Mouse (Mus musculus): Measurements from ENCODE around the gene Kctd19.

Kctd19 gene

GRCm38 (mm10) chr8:105355179-105356024 is 57.9 kb downstream of the Kctd19 start:
- peak; percentile 51 for DNase-seq

GRCm38 (mm10) chr8:105354549-105354948 is 58.8 kb downstream of the Kctd19 start:
- no peak for DNase-seq

DNA sequence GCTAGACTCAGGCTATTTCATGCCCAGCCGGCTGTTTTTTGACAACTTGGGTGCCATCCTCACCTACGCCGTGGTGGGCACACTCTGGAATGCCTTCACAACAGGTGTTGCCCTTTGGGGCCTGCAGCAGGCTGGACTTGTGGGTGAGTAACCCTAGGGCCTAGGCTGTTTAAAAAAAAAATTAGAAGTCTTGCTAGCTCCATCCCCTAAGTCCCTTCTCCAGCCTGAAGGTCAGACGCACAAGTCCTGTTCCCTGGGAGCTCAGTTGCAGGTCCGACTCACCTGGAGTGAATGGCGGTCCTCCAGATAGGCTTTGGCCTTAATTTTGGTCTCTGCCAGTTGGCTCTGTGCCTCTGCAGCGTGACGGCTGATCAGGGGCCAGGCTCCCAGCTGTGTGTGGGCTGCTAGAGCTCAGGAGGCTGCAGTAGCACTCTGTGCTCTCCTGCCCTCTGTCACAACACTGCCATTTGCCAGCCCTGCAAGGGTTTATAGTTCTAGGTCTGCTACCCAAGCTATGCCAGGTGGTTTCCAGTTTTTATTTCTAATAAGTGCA is 59.6 kb downstream of the Kctd19 start:
- DNase-seq: no peak

DNA sequence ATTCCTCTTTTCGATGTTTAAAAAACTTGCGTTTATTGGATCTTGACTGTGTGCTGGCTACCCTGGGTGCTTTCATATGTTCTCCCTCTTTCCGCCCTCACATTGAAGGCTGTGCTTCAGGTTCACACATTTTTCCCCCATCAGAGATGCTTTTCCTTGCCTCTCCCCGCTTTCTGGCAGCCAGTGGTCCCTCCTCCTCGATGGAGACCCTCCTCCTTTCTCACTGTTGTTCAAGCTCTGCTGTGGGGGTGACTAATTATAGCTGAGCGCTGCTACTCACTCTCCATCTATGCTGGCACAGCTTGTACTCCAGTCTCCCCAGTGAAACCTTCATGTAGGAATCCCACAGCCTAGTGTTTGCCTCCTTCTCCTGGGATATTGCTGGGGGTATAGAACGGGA is 63.1 kb downstream of the Kctd19 start:
- no peak for DNase-seq

GRCm38 (mm10) chr8:105349096-105349771 is 64.1 kb downstream of the Kctd19 start:
- DNase-seq: no peak

DNA sequence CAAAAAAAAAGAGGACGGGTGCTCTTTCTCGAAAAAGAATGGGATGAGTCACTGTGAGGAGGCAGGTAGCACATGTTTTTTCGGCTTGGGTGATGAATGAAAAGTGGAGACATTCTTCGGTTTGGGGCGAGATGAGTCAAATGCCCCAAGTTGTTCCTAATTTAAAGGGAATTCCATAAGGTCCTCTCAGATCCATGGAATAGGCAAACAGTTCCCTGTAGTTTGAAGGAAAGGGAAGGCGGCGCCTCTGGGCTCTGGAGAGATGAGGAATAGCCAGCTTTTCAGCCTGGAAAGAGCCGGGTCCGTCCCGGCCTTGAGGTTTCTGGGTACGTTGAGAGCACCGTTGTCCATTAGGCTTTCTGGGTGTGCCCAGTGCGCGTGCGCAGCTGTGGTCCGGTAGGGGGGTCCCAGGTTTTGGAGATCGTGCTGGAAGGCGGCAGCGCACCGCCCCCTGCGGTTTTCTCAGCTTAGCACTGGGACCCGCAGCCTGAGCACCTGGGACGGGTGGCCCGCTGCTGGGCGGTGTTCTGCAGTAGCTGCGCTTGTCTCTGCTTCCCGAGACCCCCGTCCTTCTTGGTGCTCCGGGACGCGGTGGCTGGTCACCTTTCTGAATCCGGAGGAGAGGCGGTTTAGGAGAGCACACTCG is 64.7 kb downstream of the Kctd19 start, which contains the start of gene Slc9a5:
Gene Slc9a5 (plus strand): TSS at position 394 of the 646 bp plus-strand sequence.
- DNase-seq: peak; percentile 53

DNA sequence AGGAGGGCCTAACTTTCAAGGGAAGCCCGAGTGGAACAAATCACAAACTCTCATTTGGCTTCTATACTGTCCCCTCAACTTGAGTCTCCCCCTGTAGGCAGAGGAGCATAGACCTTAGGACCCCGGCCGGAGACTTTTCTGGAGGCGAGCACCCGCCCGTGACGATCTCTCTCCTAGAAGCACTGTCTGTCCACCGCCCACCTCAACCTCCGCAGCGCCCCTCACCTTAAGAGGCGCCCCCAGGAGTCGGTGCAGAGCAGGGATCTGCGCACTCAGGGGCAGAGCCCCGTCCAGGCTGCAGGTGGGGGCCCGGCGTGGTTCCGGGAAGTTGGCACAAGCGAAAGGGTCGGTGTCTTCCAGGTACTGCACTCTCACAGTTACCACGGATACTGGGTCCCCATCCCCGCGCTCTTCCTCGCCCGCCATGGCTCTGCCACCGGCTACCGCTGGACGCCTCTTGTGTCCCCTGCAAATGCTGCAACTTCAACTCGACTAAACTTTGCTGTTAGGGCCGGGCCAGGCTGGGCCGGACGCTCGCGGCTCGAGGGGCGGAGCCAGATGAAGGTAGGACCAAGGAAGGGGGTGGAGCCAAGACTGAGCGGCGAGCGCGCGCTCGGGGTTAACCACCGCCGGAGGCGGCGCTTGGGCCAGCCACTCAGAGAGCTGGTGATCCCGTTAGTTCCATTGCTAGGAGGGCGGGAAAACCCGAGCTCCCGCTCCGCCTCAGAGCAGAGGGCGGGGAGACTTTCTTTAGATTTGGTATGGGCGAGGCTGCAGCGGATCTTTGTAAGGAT is 65.7 kb downstream of the Kctd19 start, which contains the start of gene Fhod1:
Gene Fhod1 (minus strand): TSS at position 526 of the 794 bp plus-strand sequence.
- peak; percentile 99 for DNase-seq

DNA sequence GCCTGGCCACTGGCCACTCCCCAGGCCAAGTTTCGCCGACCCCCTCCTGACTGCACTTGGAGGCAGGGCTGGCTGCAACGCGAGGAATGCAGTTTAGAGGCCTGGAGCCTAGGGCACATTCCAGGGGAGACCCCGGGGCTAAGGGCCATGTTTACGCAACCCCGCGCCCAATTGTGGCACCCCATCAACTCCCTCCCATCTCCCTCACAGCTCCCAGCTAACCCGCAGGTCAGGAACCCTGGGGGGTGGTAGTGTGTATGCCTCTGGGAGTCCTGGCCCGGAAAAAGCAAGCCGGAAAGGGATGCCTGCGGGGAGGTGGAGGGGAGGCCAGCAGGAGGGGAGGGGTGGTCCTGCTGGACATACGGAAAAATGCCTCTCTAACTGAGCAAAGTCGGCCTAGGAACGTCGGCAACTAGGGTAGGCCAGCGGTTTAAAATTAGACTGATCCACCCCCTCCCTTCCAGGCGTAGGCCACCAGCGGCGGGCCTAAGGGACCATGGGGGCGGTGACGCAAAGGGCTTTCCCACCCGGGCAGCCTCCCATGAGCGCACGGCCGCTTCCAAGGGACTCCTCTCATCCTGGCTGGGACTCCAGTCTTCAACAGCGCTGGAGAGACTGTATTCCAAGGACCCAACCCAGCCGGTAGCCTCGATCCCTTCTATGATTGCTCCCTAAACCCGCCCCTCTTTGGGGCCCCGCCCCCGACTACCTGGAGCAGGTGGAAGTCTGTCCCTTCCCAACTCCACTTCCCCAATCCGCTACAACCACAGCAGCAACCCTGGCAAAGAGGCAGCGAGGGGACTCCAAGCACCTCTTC is 66.5 kb downstream of the Kctd19 start:
- DNase-seq: peak; percentile 89

- peak; percentile 77 for DNase-seq
Measured at GRCm38 (mm10) chr8:105345061-105345975, 68.0 kb downstream of the Kctd19 start.

GRCm38 (mm10) chr8:105343791-105344574 is 69.3 kb downstream of the Kctd19 start:
- DNase-seq: peak; percentile 61

GRCm38 (mm10) chr8:105342768-105343167 is 70.5 kb downstream of the Kctd19 start:
- no peak for DNase-seq

- peak; percentile 85 for DNase-seq
Measured at GRCm38 (mm10) chr8:105341399-105341798, 71.9 kb downstream of the Kctd19 start.

DNA sequence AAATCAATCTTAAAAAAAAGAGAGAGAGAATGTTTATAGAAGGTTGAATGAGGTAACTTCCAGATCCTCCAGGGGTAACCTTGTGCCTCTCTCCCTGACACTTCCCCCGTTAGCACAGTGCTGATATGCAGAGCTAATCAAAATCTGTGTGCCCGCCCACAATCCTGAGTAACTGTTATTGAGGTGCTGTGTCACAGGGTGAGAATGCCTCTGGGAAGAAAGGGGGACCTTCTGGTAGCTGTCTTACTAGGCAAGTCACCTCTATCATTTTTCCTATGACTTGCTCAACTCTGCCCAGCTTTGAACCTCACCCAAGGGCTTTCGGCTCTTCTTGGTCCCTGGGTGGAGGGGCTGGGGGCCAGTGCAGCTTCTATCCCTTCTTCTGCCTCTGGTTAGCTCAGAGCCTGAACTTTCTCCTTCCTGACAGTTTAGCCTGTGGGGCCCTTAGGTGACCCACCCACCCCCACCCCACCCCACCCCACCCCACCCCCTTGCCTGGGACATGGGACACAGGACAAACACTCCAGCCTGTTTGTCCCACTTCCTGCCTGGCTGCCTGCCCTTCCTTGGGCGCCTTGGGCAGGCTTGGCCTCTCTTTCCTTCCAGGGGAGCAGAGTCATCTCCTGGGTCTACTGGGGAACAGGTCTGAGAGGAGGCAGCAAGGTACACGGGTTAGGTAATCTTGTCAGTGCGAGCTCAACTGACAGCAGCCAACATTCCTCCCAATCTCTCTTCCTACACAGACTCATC is 73.2 kb downstream of the Kctd19 start:
- peak; percentile 93 for DNase-seq

DNA sequence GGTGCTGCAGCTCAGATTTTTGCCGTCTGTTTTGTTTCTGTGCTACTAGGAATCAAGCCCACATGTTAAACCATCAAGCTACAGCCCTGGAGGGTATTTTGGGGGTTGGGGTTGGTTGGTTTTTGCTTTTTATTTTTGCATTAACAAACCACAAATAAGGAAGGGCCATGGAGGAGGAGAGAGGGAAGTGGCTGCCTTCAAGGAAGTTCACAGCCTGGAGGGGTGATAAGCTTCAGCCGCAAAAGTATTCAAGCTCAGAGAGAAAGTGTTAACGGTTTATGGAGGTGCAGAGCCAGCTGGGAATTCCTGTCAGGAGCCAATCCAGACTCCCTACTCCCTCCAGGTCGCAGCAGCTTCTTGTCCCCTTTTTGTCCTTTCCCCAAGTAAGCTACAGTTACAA is 74.3 kb downstream of the Kctd19 start:
- no peak for DNase-seq

DNA sequence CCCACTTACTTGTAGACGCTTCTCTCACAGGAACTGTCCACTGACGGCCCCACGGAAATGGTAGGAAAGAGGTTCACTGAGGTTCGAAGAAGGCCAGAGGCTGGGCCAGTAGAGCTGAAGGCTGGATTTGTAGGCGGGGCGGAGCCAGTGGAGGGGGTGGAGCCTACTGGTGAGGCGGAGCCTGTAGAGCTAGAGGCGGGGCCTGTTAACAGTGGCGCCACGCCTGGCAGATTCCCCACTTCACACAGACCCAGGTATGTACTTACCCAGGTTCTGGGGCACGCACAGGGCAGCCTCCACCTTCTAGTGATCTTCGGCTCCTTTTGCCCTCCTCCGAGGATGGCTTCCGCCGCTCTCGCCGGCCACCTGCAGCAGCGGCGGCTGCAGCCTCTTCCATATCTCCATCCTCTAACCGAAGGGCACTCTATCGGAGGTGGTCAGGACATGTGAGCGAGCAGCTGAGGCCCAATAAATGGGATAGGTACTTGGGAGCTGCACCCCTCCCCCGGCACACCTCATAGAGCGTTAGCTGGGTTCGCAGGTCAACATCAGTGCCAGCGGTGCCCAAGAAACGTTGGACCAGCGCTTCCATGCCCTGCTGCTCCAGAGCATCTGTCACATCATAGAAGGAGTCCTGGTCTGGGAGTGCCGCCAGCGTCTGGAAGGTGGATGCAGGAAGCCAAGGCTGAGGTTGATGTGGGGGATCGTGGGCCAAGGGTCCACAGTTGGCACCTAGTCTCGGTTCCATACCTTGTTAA is 76.8 kb downstream of the Kctd19 start:
- DNase-seq: no peak

Data from lung, postnatal 36 days (tissue).